In genomic region chr3:147347278-147348039, GRCm38 (mm10) we compare ENCODE assay signal across 18 mouse cellular contexts.
DNase-seq lines count a peak whose midpoint lies in the region; ATAC-seq and TF ChIP-seq lines count a peak whose summit lies in the region.
"Had no signal": no experiment of that assay in that cellular context is flagged by ENCODE, and none has a peak within 500 bp of the region (broad histone marks: within the 10 kb centered on the region; RNA-seq: fewer than 3 reads in every experiment).

No protein-coding gene starts in this region.

- TF ChIP-seq CTCF in kidney, postnatal 0 days (IDR thresholded peaks at IDR 0.05; ENCODE audit: low read depth) = no peak
- TF ChIP-seq CTCF in midbrain, postnatal 0 days (IDR thresholded peaks at IDR 0.05) = no peak
- no peak for TF ChIP-seq CTCF in brain, embryonic 14.5 days (IDR thresholded peaks at IDR 0.05; ENCODE audit: borderline replicate concordance, extremely low read depth, insufficient read depth, insufficient read length)

- H3K27ac ChIP-seq in kidney, postnatal 0 days = no peak overlapping the region
- H3K27ac ChIP-seq in midbrain, postnatal 0 days (ENCODE audit: low read depth, low read length) = no peak overlapping the region
- H3K27ac ChIP-seq in midbrain, embryonic 16.5 days (ENCODE audit: low read length) = no peak overlapping the region
- H3K27ac ChIP-seq: embryonic facial prominence, embryonic 13.5 days; forebrain, embryonic 10.5 days; hindbrain, embryonic 14.5 days; intestine, embryonic 15.5 days; limb, embryonic 13.5 days had no signal

- TF ChIP-seq POLR2A in brain, embryonic 14.5 days (IDR thresholded peaks at IDR 0.05; ENCODE audit: borderline replicate concordance, extremely low read depth, insufficient read depth, insufficient read length, poor library complexity, severe bottlenecking) = no peak

- ATAC-seq in kidney, postnatal 0 days (replicated peaks; ENCODE audit: low FRiP score, low read depth) = no peak
- ATAC-seq in midbrain, postnatal 0 days (ENCODE audit: low FRiP score) = no peak
- ATAC-seq in midbrain, embryonic 16.5 days = no peak
- ATAC-seq: intestine, embryonic 15.5 days had no signal

- H3K27me3 ChIP-seq in kidney, postnatal 0 days (ENCODE audit: insufficient read depth, low read length) = no peaks in the 10 kb centered on the region
- H3K27me3 ChIP-seq in midbrain, postnatal 0 days (ENCODE audit: insufficient read depth, low read length) = no peaks in the 10 kb centered on the region
- no peaks in the 10 kb centered on the region for H3K27me3 ChIP-seq in midbrain, embryonic 16.5 days (ENCODE audit: control insufficient read depth, insufficient read depth, low read depth, low read length)
- H3K27me3 ChIP-seq: embryonic facial prominence, embryonic 13.5 days; intestine, embryonic 15.5 days; limb, embryonic 13.5 days had no signal

- H3K4me2 ChIP-seq in kidney, postnatal 0 days (ENCODE audit: low read length) = no peak overlapping the region
- H3K4me2 ChIP-seq in midbrain, postnatal 0 days (ENCODE audit: low read depth, low read length, poor library complexity, severe bottlenecking) = no peak overlapping the region
- no peak overlapping the region for H3K4me2 ChIP-seq in midbrain, embryonic 16.5 days (ENCODE audit: low read length)
- H3K4me2 ChIP-seq: embryonic facial prominence, embryonic 13.5 days; hindbrain, embryonic 14.5 days; intestine, embryonic 15.5 days; limb, embryonic 13.5 days had no signal

- no peaks in the 10 kb centered on the region for H3K4me1 ChIP-seq in kidney, postnatal 0 days (replicated peaks; ENCODE audit: insufficient read depth, low read length)
- H3K4me1 ChIP-seq in midbrain, postnatal 0 days (ENCODE audit: insufficient read depth, low read length) = no peaks in the 10 kb centered on the region
- H3K4me1 ChIP-seq in midbrain, embryonic 16.5 days (ENCODE audit: control insufficient read depth, insufficient read depth, low read length) = no peaks in the 10 kb centered on the region
- H3K4me1 ChIP-seq: intestine, embryonic 15.5 days had no signal

- peak; percentile 45 for DNase-seq in kidney, postnatal 0 days (ENCODE audit: low spot score)
- DNase-seq in kidney, postnatal 14 days = no peak
- peak; percentile 1 for DNase-seq in midbrain, postnatal 0 days (ENCODE audit: low spot score)
- DNase-seq in brain, embryonic 14.5 days (ENCODE audit: low read depth) = peak; percentile 54
- DNase-seq in yolk sac, embryonic 10.5 days (ENCODE audit: low spot score) = peak; percentile 2
- DNase-seq in kidney, postnatal 36 days = no peak
- DNase-seq: adrenal gland, adult 2 months; cerebellum, adult 11-12 months; cerebellum, postnatal 25 days; gastrocnemius, postnatal 14 days; retina, postnatal 1 day; thymus, adult 2 months had no signal

- no peak overlapping the region for H3K4me3 ChIP-seq in kidney, postnatal 0 days (replicated peaks; ENCODE audit: low read depth, low read length)
- no peak overlapping the region for H3K4me3 ChIP-seq in midbrain, postnatal 0 days (ENCODE audit: low read depth, low read length)
- no peak overlapping the region for H3K4me3 ChIP-seq in midbrain, embryonic 16.5 days (ENCODE audit: low read depth, low read length)
- H3K4me3 ChIP-seq: embryonic facial prominence, embryonic 13.5 days; forebrain, embryonic 10.5 days; intestine, embryonic 15.5 days; limb, embryonic 13.5 days had no signal

- H3K9me3 ChIP-seq in kidney, postnatal 0 days (replicated peaks; ENCODE audit: low read length) = no peaks in the 10 kb centered on the region
- H3K9me3 ChIP-seq in midbrain, postnatal 0 days (ENCODE audit: low read length) = no peaks in the 10 kb centered on the region
- no peaks in the 10 kb centered on the region for H3K9me3 ChIP-seq in midbrain, embryonic 16.5 days (replicated peaks; ENCODE audit: control insufficient read depth, low read length, poor library complexity, severe bottlenecking)
- H3K9me3 ChIP-seq: embryonic facial prominence, embryonic 13.5 days; forebrain, embryonic 10.5 days; intestine, embryonic 15.5 days; limb, embryonic 13.5 days had no signal

- H3K9ac ChIP-seq in kidney, postnatal 0 days (ENCODE audit: low read depth, low read length) = no peak overlapping the region
- no peak overlapping the region for H3K9ac ChIP-seq in midbrain, postnatal 0 days (replicated peaks; ENCODE audit: low read length, poor library complexity, severe bottlenecking)
- no peak overlapping the region for H3K9ac ChIP-seq in midbrain, embryonic 16.5 days (ENCODE audit: low read depth, low read length)
- H3K9ac ChIP-seq: embryonic facial prominence, embryonic 13.5 days; hindbrain, embryonic 14.5 days; intestine, embryonic 15.5 days; limb, embryonic 13.5 days had no signal

- 61% methylated on average over 5 of the region's 5 CpGs for WGBS in kidney, postnatal 0 days
- WGBS in midbrain, postnatal 0 days = 34% methylated on average over 5 of the region's 5 CpGs
- 41% methylated on average over 5 of the region's 5 CpGs for WGBS in midbrain, embryonic 16.5 days

- H3K36me3 ChIP-seq in kidney, postnatal 0 days (ENCODE audit: insufficient read depth, low read length) = no peaks in the 10 kb centered on the region
- H3K36me3 ChIP-seq in midbrain, postnatal 0 days (ENCODE audit: insufficient read depth, low read length) = no peaks in the 10 kb centered on the region
- H3K36me3 ChIP-seq in midbrain, embryonic 16.5 days (ENCODE audit: control insufficient read depth, insufficient read depth, low read length) = no peaks in the 10 kb centered on the region
- H3K36me3 ChIP-seq: embryonic facial prominence, embryonic 13.5 days; forebrain, embryonic 10.5 days; intestine, embryonic 15.5 days; limb, embryonic 13.5 days had no signal

Comparison
In these comparisons a context has a peak if more than half of its experiments do, and no peak if none do; other contexts are left out.
1. DNase-seq: peak in kidney, postnatal 0 days (single experiment), midbrain, postnatal 0 days (single experiment), brain, embryonic 14.5 days (single experiment) and yolk sac, embryonic 10.5 days (single experiment); none in kidney, postnatal 14 days (single experiment) and kidney, postnatal 36 days (0 of 2).